Mouse (Mus musculus) lung, embryonic 14.5 days (tissue): ENCODE measurements around the gene Rpp38. TPM values are rescaled to one million over a fixed set of nuclear protein-coding genes. Genes with fewer than 3 reads are reported as not detected.

Experiments used
- ATAC-seq: fragments of 200-750 bp; cut with Nextera tagmentation; 2 replicates; pipeline ENCODE4 v1.8.0; 2017; ENCODE audit warnings: mild to moderate bottlenecking, moderate TSS enrichment, moderate library complexity; ENCODE audit not compliant: insufficient read depth
- DNase-seq: peaks from one replicate; pipeline ENCODE4 v3.0.0-alpha.2; 2015
- H3K27ac ChIP-seq: fragments of 300-500 bp; sonication (generic); 2 replicates; pipeline ENCODE4 v1.5.1; 2014; ENCODE audit warnings: low read depth, mild to moderate bottlenecking, moderate library complexity
- H3K27me3 ChIP-seq: fragments of 300-500 bp; sonication (generic); 2 replicates; pipeline ENCODE4 v1.6.1; 2014; ENCODE audit warnings: low read length, control low read depth; ENCODE audit not compliant: insufficient read depth
- H3K36me3 ChIP-seq: fragments of 300-500 bp; sonication (generic); 2 replicates; pipeline ENCODE4 v1.6.1; 2014; ENCODE audit warnings: control low read depth; ENCODE audit not compliant: insufficient read depth
- H3K4me1 ChIP-seq: fragments of 300-500 bp; sonication (generic); 2 replicates; pipeline ENCODE4 v1.6.1; 2014; ENCODE audit warnings: antibody characterized with exemption, control low read depth; ENCODE audit not compliant: insufficient read depth
- H3K4me2 ChIP-seq: fragments of 300-500 bp; sonication (generic); 2 replicates; pipeline ENCODE4 v1.6.1; 2014; ENCODE audit warnings: mild to moderate bottlenecking
- H3K4me3 ChIP-seq: fragments of 300-500 bp; sonication (generic); 2 replicates; pipeline ENCODE4 v1.5.1; 2014; ENCODE audit warnings: low read depth, low read length
- H3K9ac ChIP-seq: fragments of 300-500 bp; sonication (generic); 2 replicates; pipeline ENCODE4 v1.6.1; 2014
- H3K9me3 ChIP-seq: fragments of 300-500 bp; sonication (generic); 2 replicates; pipeline ENCODE4 v1.6.1; 2016; ENCODE audit warnings: low read depth, low read length, control low read depth
- CTCF ChIP-seq: IDR thresholded peaks from 2 replicates; pipeline ENCODE4 v1.5.1; 2016; ENCODE audit warnings: antibody characterized with exemption, low read depth
- WGBS: fragments of 180-500 bp; shearing (Covaris S2); extraction: QIAGEN DNeasy Blood & Tissue Kit; methylation state at CpG from one replicate; pipeline ENCODE4 v1.1.7; 2014; 5-methylcytosine and 5-hydroxymethylcytosine counted together
- polyA plus RNA-seq: library from polyadenylated mRNA; unstranded; fragments of >200 nt; fragmentation: Nextera tagmentation; extraction: Ambion mirVana; gene quantifications from 2 replicates; pipeline ENCODE4 v1.2.1, GENCODE M21; 2014

The Rpp38 gene
- polyA plus RNA-seq, 1 experiment from 2014 or later: 26.8 TPM

DNA sequence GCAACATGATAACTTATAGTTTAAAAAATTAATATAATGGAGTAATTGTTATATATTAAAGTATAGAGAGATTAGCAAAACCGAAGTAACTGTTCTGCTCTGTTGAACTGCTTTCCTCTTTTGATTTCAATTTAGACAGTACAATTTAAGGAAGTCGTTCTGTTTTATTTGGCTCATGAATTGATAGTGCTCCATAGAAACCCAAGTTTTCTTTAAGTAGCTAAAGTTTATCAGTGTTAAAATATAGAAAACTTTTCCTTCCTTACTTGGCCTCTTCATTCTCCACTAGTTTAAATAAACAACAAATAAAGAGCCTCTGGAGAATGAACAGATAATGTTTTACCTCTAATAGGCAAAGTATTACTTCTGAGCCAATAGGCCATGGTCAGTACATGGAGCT, 46.2 kb downstream of the Rpp38 start:
- DNase-seq: no peak
- H3K4me1 ChIP-seq: peaks cover 7% of the 10 kb centered on the region
- H3K36me3 ChIP-seq: no peaks in the 10 kb centered on the region
- no peak for ATAC-seq
- H3K9me3 ChIP-seq: no peaks in the 10 kb centered on the region
- no peak for TF ChIP-seq CTCF
- no peak overlapping the region for H3K4me2 ChIP-seq
- H3K4me3 ChIP-seq: no peak overlapping the region
- H3K27ac ChIP-seq: no peak overlapping the region
- no peak overlapping the region for H3K9ac ChIP-seq
- H3K27me3 ChIP-seq: no peaks in the 10 kb centered on the region
- 77% methylated on average over 2 of the region's 2 CpGs for whole genome bisulfite sequencing

DNA sequence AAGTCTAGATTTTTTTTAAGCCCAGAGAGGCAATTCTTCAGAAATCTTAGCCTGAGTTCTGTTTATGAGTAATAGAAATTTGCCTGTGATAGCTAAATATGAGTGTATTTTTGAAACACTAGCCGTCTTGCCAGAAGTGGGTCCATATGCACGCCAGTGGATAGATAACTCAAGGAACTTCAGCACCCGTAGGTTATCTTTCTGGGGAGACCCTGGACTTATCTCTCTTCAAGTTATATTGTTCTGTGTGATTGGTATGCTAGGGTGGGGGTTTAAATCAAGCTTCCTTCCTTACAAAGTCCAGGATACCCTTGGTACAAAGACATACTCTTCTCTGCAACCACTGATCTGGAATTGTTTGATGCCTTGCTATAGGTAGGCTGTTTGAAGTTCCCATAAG, 46.7 kb downstream of the Rpp38 start:
- H3K9ac ChIP-seq: 0 out of 2 replicates have a peak overlapping the region, but pooled peaks have one; percentile 77
- peak overlapping the region; percentile 76 for H3K4me2 ChIP-seq
- H3K4me1 ChIP-seq: peaks cover 7% of the 10 kb centered on the region
- no peak for TF ChIP-seq CTCF
- H3K27ac ChIP-seq: no peak overlapping the region
- H3K27me3 ChIP-seq: no peaks in the 10 kb centered on the region
- 39% methylated on average over 3 of the region's 3 CpGs for WGBS
- DNase-seq: no peak
- no peak for ATAC-seq
- H3K36me3 ChIP-seq: no peaks in the 10 kb centered on the region
- H3K4me3 ChIP-seq: peak overlapping the region; percentile 83
- no peaks in the 10 kb centered on the region for H3K9me3 ChIP-seq

DNA sequence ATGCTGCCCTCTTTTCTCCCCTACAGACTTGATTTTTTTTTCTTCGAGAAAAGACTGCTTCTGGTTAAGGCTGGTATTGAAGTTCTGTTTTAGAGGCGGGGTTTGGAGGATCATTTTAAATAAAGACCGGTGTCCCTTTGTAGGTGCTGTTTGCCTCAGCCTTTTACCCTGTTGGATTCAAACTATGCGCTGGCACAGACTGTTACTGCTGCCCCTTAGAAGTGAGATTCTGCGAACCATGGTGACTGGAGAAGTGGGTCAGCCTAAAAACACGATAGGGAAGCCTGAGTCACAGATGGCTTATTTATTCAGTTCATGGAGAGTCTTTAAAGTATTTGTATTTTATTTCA, 47.3 kb downstream of the Rpp38 start:
- 0 out of 2 replicates have a peak overlapping the region, but pooled peaks have one; percentile 89 for H3K27ac ChIP-seq
- no peak for ATAC-seq
- no peak for TF ChIP-seq CTCF
- H3K9ac ChIP-seq: peak overlapping the region; percentile 77
- under 1% methylated on average over 6 of the region's 6 CpGs for WGBS
- H3K4me2 ChIP-seq: peak overlapping the region; percentile 76
- no peaks in the 10 kb centered on the region for H3K9me3 ChIP-seq
- H3K4me3 ChIP-seq: peak overlapping the region; percentile 83
- no peak for DNase-seq
- H3K36me3 ChIP-seq: no peaks in the 10 kb centered on the region
- H3K4me1 ChIP-seq: peaks cover 7% of the 10 kb centered on the region
- H3K27me3 ChIP-seq: no peaks in the 10 kb centered on the region

DNA sequence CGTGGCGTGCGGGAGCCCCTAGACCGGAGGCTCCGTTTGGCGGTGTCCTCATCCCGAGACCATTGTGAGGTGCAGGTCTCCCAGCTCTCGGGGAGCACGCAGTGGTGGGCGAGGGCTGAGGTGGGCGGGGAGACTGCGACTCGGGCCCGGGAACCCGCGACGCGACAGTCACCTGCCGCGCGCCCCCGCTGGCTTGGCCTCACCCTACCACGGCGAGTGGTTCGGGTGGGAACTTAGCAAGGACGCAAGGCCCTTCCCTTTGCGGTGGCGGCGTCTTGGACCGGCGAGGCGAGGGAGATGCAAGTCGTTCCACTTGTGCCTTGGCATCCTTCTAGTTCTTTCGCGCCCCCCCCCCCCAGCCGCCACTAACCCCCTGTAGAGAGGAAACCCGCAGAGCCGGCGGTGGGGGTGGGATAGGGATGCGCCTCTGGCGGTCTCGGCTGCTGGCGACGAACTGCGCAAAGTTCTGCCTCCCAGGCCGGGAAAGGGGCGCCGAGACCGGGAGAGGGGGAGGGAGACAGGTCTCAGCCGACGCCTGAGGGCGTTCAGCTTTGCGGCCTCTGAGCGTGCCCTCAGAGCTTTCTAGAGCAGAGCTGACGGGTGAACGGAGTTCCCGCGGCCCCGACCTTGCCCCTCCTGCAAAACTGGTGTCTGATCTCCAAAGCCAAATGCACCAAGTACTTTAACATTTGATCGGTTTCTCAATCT, 47.8 kb downstream of the Rpp38 start:
- peak overlapping the region; percentile 89 for H3K27ac ChIP-seq
- peaks cover 7% of the 10 kb centered on the region for H3K4me1 ChIP-seq
- peak; percentile 12; the same call in 1 of the 2 replicates for TF ChIP-seq CTCF

DNA sequence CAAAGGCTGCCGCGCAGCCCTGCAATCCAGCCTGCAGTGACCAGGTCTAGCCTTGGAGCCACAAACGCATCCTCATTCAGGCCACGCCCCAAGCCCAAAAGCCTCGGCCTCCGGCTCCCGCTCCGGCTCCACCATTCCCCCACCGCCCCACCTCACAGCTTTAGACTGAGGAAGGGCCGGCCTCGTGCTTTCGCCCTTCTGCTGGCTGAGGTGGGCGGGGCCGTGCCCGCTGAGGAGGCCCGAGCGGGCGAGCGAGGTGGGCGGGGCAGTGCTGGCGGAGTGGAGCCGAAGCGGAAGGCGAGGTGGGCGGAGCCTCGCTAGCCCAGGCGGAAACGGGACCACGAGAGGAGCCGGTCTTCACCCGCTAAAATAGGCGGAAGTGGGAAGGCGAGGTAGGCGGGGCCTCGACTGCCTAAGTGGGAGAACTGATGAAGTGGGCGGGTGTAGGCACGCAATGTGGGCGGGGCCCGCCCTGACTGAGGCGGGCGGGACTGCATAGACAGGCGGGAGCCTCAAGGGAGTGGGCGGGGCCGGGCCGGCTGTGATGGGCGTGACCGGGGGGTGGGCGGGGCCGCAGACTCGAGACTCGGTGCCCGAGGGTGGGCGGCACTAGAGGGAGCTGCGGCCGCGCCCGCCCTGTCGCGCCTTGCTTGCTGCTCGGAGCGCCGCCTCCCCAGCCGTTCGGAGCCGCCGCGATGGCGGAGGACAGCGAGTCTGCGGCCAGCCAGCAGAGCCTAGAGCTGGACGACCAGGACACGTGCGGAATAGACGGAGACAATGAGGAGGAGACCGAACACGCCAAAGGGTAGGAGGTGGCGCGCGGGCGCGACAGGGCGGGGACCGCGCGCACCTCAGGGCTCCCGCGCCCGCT, 48.6 kb downstream of the Rpp38 start, which contains the start of gene Nmt2:
TSS of gene Nmt2 (plus strand) at position 611 of the 871 bp plus-strand sequence.
- Histone ChIP-seq H3K4me1 (peaks cover 7% of the 10 kb centered on the region), H3K27ac (peak within 1 kb of the TSS; percentile 89), H3K4me2 (peak within 1 kb of the TSS; percentile 76), H3K9me3 (no peaks in the 10 kb centered on the region), H3K4me3 (peak within 1 kb of the TSS; percentile 83), H3K27me3 (no peaks in the 10 kb centered on the region), H3K9ac (peak within 1 kb of the TSS; percentile 77), H3K36me3 (no peaks in the 10 kb centered on the region)
- TF ChIP-seq CTCF: peak; percentile 10; the same call in 1 of the 2 replicates
- DNase-seq: peak; percentile 100
- peak; percentile 96 for ATAC-seq
- under 1% methylated on average over 87 of the region's 88 CpGs for WGBS

More for the DNA sequence above, 47.8 kb downstream of the Rpp38 start:
- Histone ChIP-seq H3K9me3 (no peaks in the 10 kb centered on the region), H3K4me3 (peak overlapping the region; percentile 83), H3K4me2 (peak overlapping the region; percentile 76), H3K27me3 (no peaks in the 10 kb centered on the region), H3K36me3 (no peaks in the 10 kb centered on the region), H3K9ac (peak overlapping the region; percentile 77)
- under 1% methylated on average over 54 of the region's 60 CpGs for WGBS
- peak; percentile 65 for DNase-seq
- ATAC-seq: peak; percentile 3; the same call in 1 of the 2 replicates

DNA sequence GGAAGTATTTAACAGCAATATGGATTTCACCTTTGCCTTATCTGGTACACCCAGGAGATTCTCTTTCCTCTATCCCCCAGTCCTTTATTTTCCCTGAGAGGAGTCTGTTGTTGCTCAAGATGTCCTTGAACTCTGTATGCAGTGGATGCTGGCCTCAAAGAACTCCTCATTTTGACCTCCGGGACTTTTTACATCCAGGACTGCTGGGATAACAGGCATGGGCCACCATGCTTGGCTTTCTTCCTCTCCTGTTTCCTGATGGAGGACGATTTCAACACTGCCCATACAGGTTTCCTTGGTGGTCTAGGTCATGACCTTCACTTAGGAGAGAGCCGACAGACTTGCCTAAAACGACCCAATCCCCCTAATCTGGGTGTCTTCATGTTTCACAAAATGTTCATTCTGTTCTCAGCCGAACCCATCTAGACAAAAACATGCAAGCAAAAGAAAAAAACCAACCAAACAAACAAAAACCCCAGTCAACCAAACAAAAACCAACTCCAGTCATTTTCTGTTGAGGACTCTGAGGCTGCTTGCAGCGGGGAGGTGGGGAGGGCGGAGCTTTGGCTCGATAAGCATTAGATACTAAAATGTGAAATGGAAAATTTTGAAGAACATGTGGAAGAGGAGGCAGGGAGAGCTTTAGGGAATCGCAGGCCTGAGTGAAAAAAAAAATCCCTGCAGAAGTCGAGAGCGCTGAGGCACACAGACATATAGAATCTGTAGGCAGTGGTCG, 49.4 kb downstream of the Rpp38 start:
- 11% methylated on average over 12 of the region's 12 CpGs for WGBS
- Histone ChIP-seq H3K27ac (peak overlapping the region; percentile 86), H3K9ac (peak overlapping the region; percentile 59), H3K4me1 (peaks cover 7% of the 10 kb centered on the region), H3K36me3 (no peaks in the 10 kb centered on the region), H3K9me3 (no peaks in the 10 kb centered on the region), H3K27me3 (no peaks in the 10 kb centered on the region), H3K4me2 (peak overlapping the region; percentile 68), H3K4me3 (peak overlapping the region; percentile 83)
- ATAC-seq (0 out of 2 replicates have a peak, but pooled peaks have one; percentile 1), DNase-seq (no peak)
- no peak for TF ChIP-seq CTCF
